Mouse (Mus musculus): ENCODE results near the gene Tshz2.

The Tshz2 gene

DNA sequence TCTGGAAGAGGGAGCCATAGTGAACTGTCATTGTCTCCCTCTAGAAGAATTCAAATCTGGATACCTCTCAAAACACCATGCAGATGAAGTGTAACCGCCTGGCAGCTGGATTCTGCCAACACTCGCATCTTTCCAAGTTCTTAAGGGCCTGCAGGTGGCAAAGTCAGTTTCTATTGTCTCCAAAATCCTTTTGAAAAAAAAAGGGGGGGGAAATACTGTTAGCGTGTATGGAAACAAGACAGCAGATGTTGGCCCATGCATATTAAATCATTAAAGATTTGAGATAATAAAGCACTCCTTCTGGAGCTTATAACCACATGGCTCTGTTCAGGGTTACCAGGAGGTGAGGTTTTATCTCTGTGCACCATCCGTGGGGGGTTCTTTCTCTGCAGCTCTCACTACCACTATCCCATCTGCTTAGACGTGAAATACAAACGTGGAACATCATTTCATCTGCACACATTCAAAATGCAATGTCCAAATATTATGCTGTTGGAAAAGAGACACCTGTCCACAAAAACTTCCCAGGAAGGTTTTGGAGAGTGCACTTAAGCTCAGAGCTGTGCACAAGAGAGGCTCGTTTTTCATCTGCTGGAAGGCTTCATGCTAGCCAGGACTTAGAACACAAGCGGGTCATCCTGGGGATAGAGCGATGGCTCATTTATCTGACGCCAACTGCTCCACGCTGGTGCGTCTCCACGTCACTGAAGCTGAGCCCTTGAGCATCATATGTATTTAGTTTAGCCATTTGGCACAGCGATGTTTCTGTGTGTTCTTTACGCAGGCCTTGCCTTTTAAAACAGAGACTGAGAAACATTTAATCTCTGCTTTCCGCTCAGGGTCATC, 307.7 kb downstream of the Tshz2 start:
- no peak for DNase-seq (ENCODE audit: low read depth, low spot score)

DNA sequence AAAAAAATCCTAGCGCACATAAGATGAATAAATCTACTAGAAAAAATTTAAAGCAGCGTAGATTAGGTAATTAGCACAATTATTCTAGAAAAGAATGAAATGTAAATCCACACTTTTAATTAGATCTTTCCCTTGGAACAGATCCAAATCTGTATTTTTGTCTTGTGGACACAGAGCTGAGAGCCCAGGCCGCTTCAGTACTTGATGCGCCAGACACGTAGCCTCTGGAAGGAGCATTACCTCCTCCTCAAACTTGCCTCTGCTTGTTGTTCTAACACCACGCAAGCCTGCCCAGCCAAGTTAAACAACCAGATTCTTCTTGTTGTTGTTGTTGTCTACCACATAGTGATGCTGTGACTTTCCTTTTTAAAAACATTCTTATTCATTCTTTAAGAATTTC, 310.9 kb downstream of the Tshz2 start:
- no peak for DNase-seq (ENCODE audit: low read depth, low spot score)

DNA sequence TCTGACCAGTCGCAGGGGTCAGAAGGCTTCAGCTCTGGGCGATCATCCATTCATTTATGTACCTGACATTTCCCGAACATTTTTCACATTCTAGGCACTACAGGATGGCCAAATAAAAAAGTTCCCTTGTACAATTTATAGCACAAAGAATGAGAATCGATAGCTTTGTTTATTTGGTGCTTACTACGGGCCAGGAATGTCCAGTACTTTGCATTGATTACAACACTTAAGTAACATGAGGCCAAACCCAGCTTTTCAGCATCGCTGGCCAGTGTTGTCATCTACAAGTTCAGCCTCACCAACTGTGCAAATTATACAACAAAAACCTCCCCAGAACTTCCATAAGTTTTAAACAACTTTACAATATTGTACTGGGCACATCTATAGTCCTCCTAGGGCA, 315.3 kb downstream of the Tshz2 start:
- no peak for DNase-seq (ENCODE audit: low read depth, low spot score)

DNA sequence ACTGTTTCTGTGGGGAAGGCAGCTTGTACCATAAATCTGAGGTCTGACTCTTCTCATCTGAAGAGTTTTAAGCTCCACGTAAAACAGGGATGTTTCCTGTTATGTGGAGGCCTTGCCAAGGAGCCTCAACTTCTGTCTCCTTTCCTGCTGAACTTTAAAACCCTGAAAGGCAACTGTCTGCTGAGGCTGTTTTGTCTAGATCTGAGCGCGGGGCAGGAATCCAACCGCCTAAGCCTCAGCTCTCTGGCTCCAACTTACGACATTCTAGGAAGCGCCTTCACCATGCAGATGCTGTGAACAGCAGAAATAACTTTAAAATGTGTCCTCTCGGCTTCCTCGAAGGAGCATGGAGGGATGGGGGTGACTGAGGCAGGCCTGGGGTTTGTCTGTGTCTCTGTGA, 318.2 kb downstream of the Tshz2 start:
- DNase-seq (ENCODE audit: low read depth, low spot score), result no peak

DNA sequence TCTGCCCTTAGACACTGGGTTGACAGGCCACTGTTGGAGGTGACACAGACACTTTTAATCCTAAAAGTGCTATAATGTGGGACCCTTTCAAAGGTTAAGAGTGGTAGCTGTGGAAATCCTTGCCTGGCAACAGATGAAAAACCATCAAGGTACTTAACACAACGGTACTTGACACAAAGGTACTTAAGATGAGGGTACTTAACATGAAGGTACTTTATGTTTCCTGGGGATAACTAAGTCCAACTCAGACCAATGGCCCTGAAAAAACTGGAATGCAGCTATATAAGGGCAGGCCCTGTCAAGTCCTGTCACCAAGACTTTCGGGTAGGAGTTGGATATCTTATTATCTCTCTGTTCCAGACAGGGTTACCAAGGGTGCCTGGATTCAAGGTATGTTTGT, 320.2 kb downstream of the Tshz2 start:
- no peak for DNase-seq (ENCODE audit: low read depth, low spot score)

DNA sequence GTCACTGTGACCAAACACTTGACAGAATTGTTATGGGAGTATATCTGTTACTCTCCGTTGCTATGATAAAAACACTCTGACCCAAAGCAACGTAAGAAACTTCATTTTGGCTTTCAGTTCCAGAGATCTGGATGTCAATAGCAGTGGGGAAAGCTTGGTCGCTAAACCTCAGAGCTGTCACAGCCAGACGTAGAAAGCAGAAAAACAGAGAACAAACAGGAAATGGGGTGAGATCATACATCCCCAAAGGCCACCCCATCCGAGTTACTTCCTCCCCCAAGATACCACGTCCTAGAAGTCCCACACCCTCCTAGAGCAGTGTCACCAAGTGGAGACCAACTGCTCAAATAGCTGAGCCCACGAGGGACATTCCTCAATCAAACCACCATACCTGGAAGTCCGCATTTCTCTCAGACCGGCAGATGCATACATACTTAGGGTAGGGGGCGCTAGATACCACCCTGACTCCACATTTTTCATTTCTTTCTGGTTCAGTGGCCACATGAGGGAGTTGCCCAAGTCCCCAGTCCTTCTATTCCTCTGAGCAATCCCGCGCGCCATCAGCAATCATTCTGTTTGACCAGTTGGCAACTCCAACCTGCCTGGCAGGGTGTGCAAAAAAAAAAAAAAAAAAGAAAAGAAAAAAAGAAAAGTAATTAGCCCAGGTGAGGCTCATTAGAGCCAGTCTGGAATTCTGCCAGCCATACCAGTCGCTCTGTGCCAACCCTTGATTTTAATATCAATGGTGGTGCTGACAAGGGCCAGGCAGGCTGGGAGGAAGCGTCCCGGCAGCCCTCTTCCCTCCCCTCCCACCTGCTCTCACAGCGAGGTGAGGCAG, 326.1 kb downstream of the Tshz2 start:
- DNase-seq (ENCODE audit: low read depth, low spot score), result no peak

DNA sequence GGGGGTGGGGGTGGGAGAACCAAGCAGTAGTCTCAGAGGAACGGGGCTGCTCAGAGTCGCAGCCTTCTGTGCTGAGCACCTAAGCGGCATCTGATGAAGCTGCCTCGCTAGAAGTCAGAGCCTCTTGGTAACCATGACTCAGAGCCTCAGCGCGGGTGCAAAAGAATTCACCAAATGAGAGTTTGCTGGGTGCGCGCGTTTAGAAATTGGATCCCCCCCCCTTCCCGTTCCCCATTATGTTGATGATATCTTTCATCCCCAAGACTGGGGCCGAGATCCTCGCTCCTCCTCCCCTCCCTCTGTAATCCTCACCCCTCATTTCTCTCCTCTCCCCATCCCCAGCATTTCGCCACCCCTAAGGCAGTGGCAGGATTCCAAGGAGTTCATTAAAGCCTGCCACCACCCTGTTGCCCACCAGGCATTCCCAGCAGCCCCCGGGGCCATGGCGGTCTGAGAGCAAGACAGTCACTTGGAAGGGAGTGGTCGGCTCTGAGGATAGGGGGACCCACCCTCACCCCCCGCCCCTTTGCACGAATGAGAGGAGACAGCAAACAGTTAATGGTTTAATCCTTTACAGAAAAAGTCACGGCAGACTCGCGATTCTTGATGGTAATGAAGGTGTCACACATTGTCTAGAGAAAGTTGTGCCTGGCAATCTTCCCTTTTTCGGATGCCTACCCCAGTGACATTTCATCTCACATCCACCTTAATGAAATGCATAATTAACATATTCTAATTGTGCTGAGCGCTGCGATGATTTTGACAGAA, 328.8 kb downstream of the Tshz2 start:
- DNase-seq (ENCODE audit: low read depth, low spot score), result no peak

DNA sequence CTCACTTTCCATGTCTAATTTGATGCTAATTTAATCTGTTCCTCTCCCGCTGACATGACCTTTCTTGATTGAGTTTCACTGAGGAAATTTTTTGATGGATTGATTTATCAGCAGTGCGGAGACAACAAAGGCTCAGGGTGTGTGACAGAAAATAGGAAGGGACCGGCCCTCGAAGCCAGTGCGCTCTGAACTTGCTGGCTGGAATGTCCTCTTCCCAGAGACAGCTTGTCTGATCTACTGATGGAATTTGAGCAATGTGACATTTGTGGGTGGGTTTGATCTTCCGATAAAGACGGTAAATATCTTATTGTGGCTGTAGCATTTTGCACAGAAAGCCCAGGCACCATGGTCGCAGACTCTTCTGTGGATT, 329.4 kb downstream of the Tshz2 start:
- DNase-seq (ENCODE audit: low read depth, low spot score), result no peak

DNA sequence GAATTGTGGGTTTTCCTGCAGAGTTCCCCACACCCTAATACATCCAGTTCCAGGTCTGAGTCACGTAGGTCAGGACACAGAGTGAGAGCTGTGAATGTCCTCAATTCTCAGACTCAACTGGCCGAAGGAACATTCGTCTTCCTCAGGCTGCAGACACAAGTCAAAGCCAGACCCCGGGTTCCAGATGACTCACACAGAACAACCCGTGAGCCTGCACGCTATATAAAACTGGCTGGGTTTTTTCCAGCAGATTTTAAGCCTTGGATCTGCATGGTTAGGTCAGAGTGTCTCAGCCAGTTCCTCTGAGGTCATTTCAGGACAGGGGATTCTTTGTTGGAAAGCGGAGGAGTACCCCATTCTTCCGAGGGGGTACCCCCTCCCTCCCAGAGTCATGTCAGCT, 330.0 kb downstream of the Tshz2 start:
- no peak for DNase-seq (ENCODE audit: low read depth, low spot score)

DNA sequence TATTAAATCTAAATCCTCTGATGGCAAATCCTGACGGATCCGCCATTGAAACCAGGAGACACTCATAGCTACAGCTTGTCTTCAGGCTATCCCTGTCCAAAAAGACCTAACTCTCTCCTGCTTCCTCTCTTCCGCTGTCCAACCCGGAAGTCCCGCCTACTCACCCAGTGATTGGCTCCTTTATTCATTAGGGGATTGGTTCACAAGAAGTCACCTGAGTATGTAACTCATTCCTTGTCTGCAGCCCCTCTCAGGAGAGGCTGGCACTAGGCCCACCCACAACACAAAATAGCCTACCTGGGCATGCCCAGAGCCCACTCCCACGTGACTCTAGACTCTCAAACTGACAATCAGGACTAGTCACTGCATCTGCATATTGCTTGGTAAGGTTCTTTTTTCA, 337.7 kb downstream of the Tshz2 start:
- DNase-seq (ENCODE audit: low read depth, low spot score), result no peak

DNA sequence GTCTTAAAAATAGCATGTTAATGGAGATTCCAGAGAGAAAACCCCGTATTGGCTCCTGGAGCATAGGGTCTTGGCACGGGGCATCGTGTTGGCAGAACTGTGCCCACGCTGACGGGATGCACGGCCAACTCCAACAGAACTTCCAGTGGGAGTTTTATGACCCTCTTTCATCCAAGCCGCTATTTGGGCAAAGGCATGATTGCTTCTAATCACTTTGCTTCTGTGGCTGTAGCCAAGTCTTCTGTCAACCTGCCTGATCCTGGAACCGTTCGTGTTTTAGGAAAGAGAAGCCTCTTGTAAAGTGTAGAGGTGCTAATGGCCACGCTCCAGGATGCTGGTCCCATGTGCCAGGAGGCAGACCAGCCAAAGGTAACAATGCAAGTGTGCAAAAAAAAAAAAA, 350.1 kb downstream of the Tshz2 start:
- DNase-seq (ENCODE audit: low read depth, low spot score), result no peak

DNA sequence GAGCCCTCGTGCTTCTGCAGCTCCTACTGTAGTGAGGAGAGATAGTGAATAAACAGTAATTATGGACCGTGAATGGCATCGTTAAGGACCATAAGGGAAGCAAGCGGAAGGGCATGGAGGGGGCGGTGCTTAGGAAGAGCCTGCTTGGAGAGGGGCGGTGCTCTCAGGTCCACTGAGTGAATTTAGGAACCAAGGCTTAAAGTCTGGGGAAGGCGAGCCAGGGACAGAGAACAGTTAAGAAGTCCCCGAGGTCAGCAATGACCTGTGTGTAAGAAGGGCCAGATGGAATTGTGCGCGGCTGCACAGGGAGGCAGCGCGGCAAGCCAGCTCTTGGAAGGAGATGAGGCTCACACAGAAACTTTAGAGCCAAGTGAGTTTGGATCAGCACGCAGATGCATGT, 354.4 kb downstream of the Tshz2 start:
- DNase-seq (ENCODE audit: low read depth, low spot score), result no peak

DNA sequence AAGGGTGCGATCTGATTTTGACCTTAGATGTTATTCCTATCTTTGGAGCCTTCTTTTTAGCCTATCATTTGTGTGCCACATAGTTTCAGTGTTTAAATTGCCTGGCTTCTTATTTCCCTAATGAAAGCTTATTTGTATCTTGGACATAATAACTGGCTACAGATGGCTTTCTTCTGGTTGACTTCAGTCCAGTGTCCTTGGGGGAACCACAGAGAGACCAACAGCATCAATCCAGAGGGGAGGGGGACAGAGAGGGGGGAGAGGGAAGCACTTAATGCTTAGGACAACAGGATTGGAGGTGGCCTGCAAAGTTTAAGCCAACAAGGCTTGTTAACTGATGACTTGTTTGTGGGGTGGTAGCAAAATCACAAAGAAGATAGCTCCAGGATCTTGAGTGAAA, 356.4 kb downstream of the Tshz2 start:
- no peak for DNase-seq (ENCODE audit: low read depth, low spot score)

DNA sequence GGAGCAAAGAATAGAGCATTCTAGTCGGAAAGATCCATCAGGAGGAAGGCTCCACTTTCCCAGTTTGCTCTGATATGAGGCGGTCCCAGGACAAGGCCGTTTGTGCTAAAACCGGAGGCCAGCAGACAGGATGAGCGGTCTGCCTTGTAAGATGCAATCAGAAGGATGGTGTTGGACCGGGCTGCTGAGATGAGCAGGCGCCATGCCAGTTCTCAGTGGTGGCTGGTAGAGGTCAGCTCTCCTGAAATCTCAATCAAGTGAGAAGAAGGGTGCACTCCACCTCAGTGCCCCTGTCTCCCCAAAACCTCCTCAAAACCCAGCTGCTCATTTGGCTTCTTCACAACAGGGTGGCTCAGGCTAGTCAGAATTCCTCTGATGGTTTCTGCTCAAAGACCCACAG, 358.2 kb downstream of the Tshz2 start:
- DNase-seq (ENCODE audit: low read depth, low spot score), result no peak

DNA sequence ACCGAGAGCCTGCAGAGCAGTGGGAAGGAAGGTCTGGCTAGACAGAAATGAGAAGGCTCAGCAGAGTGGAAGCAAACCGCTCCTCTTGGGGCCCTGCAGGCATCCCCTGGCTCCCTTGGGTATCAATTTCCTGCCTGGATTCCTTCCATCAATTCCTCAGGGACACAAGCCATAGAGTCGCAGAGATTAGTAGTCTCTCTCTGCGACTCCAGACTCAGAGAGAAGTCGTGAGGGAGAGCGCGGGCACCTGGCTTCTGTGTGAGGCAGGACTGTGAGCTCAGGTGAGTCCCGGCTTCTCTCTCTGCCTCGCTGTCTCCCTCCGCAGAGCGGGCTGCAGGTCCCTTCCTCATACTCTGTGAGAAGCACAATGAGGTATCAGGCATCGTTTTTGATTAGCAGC, 363.2 kb downstream of the Tshz2 start:
- no peak for DNase-seq (ENCODE audit: low read depth, low spot score)

DNA sequence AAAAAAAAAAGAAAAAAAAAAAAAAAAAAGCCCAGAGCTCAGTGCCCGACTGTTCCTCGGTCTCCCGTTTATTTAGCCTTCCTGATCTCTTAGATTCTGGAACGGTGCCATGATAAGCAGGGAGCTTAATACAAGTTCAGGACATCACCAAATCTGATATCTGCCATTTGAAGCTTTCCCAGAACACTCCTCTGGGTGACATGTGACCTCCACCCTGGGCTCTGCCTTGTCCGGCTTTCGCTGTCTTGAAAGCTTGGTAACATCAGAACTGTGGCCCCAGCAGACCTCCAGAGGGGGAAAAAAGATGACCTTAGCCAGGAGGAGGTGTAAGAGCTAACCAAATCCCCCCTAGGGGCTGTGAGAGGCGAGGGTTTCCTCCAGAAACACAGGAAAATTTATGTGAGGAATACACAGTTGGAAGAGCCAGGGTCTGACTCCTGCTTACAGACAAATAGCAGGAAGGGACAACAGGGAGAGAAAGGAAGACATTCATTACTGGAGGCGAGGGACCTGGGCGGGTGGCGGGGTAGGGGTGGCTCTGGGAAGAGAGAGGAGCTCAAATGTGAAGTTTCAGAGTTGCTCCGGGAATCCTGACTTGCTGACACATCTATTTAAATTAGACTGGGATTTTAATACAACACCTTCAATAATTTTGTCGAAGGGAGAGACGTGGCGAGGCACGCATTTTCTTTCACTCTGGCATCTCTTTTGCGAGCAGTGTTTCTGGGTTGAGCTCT, 363.9 kb downstream of the Tshz2 start:
- no peak for DNase-seq (ENCODE audit: low read depth, low spot score)

DNA sequence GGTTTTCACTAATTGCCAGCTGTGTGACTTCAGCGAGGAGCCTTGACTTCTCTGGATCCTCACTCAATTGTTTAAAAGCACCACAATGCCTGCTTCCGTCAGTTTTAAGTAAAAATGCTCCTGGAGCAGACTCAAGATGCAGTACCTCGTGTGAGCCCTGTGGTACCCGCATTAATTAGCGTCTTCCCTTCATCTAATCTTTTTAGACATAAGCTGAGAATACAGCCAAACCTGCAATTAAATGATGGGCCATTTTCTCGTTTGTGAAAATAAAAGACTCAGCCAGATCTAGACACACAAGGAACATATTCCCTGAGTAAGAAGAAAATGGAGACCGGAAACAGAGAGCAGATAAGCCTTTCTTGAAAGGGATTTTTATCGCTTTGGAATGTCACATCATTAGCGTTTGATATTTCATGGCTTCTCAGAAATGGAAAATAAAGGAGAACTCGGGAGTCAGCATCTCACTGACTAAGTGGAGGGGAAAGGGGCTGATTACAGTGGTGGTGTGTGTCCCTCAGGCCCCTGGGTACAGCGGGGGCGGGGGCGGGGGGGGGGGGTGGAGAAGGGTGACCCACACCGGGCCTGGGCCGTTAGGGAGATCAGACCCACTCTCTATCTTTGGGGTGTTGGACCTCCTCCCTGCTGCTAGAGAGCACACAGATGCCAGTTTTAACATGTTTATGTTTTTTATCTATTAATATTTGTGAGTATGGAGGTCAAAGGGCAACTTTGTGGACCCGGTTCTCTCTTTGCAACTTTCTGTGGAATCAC, 364.6 kb downstream of the Tshz2 start:
- DNase-seq (ENCODE audit: low read depth, low spot score), result no peak

DNA sequence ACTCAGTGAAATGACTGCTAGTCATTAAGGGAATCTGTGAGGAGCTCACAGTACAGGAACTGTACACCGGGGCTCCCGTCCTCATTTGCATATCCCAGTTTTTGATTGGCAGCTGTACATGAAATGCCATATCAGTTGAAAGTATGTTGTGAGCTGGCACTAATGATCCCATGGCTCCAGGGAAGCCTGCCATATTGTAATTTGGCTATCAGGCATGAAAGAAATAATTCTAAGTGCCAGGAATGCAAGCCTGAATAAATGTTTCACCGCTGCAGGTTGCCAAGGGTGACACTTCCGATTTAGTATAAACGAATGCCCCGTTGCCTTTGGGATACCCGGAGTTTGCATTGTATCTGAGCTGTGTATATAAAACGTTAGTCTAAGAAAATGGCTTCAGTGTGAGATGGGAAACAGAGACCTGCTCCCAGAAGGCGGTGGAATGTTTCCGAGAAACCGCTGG, 366.1 kb downstream of the Tshz2 start:
- no peak for DNase-seq (ENCODE audit: low read depth, low spot score)

DNA sequence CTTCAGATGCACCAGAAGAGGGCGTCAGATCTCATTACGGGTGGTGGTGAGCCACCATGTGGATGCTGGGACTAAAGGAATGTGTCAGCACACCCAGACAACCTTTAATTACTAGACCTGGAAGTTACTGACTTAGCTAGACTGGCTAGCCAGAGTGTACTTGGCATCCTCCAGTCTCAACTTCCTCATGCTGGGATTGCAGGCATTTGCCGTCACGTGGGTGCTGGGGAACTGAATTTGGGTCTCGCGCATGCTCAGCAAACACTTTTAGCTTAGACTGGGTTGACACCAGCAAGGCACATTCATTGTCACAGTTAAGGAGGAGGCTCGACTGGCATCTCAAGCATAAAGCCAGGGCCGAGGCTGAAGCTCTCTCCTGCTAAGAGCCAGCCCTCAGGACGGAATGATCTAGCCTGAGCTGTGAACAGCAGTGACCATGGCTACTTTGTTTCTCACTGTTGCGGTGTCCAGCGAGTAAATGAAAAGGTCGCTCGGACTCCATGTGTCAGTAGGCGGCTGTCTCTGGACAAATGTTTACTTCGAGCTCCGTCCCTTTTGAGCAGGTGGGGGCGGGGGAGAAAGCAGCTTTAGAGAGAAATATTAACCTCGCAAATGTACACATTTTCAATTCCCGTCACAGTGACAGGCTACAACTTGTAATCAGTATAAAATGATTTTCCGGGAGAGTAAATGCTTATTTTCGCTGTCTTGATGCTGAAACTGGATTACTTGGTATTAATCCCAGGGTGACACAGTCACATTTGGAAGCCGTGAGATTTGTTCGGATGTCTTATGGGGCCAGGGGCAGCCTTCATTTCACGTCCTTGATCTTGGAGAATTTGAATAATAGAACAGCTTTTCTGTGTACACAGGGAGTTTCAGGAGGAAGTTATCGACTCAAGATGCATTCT, 370.0 kb downstream of the Tshz2 start:
- no peak for DNase-seq (ENCODE audit: low read depth, low spot score)

DNA sequence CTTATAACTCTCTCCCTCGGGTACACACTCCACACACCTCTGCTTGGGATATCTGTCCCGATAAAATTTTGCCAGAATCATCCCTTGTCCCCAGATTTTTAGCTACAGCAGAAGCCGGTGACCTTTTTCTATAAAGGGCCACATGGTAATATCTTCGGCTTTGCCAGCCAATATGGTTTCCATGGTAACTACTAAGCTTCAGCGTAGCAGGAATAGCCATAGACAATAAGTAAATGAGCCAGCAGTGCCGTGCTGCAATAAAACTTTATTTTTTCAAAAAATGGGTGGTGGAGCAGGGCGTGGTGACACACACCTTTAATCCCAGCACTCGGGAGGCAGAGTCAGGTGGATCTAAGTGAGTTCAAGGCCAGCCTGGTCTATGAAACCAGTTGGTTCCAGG, 370.9 kb downstream of the Tshz2 start:
- DNase-seq (ENCODE audit: low read depth, low spot score), result no peak
